Mouse (Mus musculus) ES-Bruce4 (cell line): ENCODE measurements at regions not wholly inside any gene's neighbourhood (a gene's known extent, or its start where the extent isn't known, plus 50 kb on each side); places are given as distances from the start of the nearest gene placed in this dataset.

Source experiments
- CTCF ChIP-seq: IDR thresholded peaks from one replicate; pipeline ENCODE4 v1.8.1; 2011; ENCODE audit warnings: low read depth, low read length
- EP300 ChIP-seq: IDR thresholded peaks from 2 replicates; pipeline ENCODE4 v1.6.1; 2011; ENCODE audit warnings: low read depth, low read length; ENCODE audit not compliant: insufficient read depth
- POLR2A ChIP-seq: IDR thresholded peaks from one replicate; pipeline ENCODE4 v1.8.1; 2011; ENCODE audit warnings: low read length; ENCODE audit not compliant: insufficient read depth

DNA sequence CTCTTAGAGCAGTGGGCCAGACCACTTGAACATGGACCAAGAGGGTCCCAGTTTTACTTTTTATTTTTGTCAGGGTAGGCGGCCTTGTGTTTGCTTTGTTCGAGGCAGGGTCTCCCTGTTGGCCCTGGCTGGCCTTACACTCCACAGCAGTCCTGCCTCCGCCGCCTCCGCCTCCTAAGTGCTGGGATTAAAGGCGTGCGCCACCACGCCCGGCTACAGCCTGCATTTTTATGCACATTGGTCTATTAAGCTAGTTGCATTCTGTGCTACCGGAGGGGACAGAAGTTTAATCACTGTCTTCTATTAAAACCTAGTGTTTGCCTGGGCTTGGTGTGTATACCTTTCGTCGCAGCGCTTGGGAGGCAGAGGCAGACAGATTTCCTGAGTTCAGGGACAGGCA is 555.2 kb downstream of the Cdk5rap2 start:
- TF ChIP-seq CTCF (no peak), POLR2A (no peak), EP300 (no peak)
